Mouse (Mus musculus) ovary, adult 18-20 months (tissue): ENCODE data around the gene Cdk14.

Experiments used
- DNase-seq: peaks from one replicate; pipeline ENCODE4 v3.0.0; 2022; ENCODE audit warnings: low spot score, mixed read lengths

Cdk14 gene

GRCm38 (mm10) chr5:4893852-4894207 lies 526.3 kb downstream of the Cdk14 start:
- DNase-seq, result no peak

- DNase-seq, result no peak
These were observed 526.8 kb downstream of the Cdk14 start for GRCm38 (mm10) chr5:4893206-4893851.

- DNase-seq, result no peak
These were observed 527.4 kb downstream of the Cdk14 start for GRCm38 (mm10) chr5:4892734-4893133.

- no peak for DNase-seq
These were observed 528.0 kb downstream of the Cdk14 start for GRCm38 (mm10) chr5:4891862-4892704.

GRCm38 (mm10) chr5:4887069-4887468 lies 533.0 kb downstream of the Cdk14 start:
- no peak for DNase-seq

GRCm38 (mm10) chr5:4882841-4883240 lies 537.3 kb downstream of the Cdk14 start:
- DNase-seq, result no peak

- no peak for DNase-seq
These were observed 539.8 kb downstream of the Cdk14 start for GRCm38 (mm10) chr5:4880331-4880730.

GRCm38 (mm10) chr5:4878934-4879333 lies 541.2 kb downstream of the Cdk14 start:
- no peak for DNase-seq

GRCm38 (mm10) chr5:4877638-4878037 lies 542.5 kb downstream of the Cdk14 start:
- DNase-seq, result no peak

- no peak for DNase-seq
These were observed 542.9 kb downstream of the Cdk14 start for GRCm38 (mm10) chr5:4877131-4877631.

- DNase-seq, result no peak
These were observed 543.4 kb downstream of the Cdk14 start for GRCm38 (mm10) chr5:4876653-4877091.

- no peak for DNase-seq
These were observed 549.9 kb downstream of the Cdk14 start for GRCm38 (mm10) chr5:4870041-4870726.

GRCm38 (mm10) chr5:4868563-4869120 lies 551.5 kb downstream of the Cdk14 start:
- DNase-seq, result no peak

- no peak for DNase-seq
These were observed 552.1 kb downstream of the Cdk14 start for GRCm38 (mm10) chr5:4867849-4868562.

GRCm38 (mm10) chr5:4866945-4867344 lies 553.2 kb downstream of the Cdk14 start:
- DNase-seq, result no peak

- DNase-seq, result no peak
These were observed 554.0 kb downstream of the Cdk14 start for GRCm38 (mm10) chr5:4866099-4866498.

GRCm38 (mm10) chr5:4861592-4861991 lies 558.5 kb downstream of the Cdk14 start:
- no peak for DNase-seq

- no peak for DNase-seq
These were observed 559.0 kb downstream of the Cdk14 start for GRCm38 (mm10) chr5:4861141-4861540.

- DNase-seq, result no peak
These were observed 562.0 kb downstream of the Cdk14 start for GRCm38 (mm10) chr5:4858032-4858641.

GRCm38 (mm10) chr5:4853503-4853902 lies 566.6 kb downstream of the Cdk14 start:
- DNase-seq, result no peak

- no peak for DNase-seq
These were observed 567.3 kb downstream of the Cdk14 start for GRCm38 (mm10) chr5:4852711-4853320.
